Mouse (Mus musculus) retina, embryonic 14.5 days (tissue): ENCODE measurements around the gene Kif27.

Source experiments
- DNase-seq: peaks from one replicate; pipeline ENCODE4 v3.0.0-alpha.2; 2015; ENCODE audit warnings: low spot score

Kif27 gene

GRCm38 (mm10) chr13:58364353-58365175 lies 5.6 kb upstream of the Kif27 start:
- DNase-seq, result no peak

GRCm38 (mm10) chr13:58359304-58359653 lies 357 bp upstream of the Kif27 start:
- DNase-seq, result no peak

GRCm38 (mm10) chr13:58352996-58353395 lies 5.9 kb downstream of the Kif27 start:
- no peak for DNase-seq

- no peak for DNase-seq
These were observed 8.3 kb downstream of the Kif27 start for GRCm38 (mm10) chr13:58350606-58351005.

DNA sequence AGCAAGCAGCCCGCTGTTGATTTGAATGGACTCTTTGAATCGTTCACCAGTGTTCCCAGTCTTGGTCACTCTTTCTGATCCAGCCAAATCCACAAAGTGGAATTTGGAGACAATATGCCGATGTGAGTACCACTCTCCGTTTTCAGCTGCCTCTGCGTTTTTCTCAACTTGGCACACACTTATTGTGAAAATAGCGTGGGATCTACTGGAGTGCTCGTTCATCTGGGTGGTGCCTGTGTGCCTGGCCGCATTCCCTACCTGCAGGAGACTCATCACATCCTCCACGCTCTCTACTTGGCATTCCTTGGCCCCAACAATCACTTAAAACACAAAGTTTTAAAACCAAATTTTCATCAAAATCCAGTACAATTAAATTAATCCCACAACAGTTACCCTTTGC lies 14.4 kb downstream of the Kif27 start:
- DNase-seq, result no peak

DNA sequence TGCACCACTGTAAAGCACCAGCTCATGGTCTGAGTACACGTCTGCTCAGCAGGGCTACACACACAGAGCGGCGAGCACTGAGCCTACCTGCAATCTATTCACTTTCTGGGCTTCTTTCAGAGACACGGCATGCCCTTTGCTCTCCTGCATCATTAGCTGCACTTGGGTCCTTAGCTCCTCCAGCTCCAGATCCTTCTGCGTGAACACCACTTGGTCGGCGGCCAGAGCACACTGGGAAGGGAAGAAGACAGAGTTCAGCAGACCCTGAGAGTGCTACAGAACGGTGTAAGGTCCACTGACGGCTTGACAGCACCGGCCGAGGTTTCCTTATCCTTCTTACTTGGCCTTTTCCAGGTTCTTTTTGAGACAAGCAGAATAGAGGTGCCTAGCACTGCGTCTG lies 21.5 kb downstream of the Kif27 start:
- no peak for DNase-seq

DNA sequence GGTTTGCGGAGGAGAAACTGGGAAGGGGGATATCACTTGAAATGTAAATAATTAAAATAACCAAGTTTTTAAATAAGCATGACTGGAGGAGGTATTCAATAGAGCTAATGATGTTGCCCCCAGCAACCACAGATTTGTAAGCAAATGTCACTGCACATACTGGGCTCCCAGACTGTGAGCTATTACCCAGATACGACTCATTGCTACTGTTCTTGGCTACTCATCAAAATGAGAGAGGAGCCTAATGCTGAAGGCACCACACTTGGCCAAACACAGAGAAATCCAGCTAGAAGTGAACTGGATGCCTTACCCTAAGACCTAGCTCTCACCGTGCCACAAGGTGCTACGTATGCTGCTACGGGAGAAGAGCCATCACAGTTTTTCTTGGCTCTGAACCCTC lies 24.8 kb downstream of the Kif27 start:
- DNase-seq, result no peak

DNA sequence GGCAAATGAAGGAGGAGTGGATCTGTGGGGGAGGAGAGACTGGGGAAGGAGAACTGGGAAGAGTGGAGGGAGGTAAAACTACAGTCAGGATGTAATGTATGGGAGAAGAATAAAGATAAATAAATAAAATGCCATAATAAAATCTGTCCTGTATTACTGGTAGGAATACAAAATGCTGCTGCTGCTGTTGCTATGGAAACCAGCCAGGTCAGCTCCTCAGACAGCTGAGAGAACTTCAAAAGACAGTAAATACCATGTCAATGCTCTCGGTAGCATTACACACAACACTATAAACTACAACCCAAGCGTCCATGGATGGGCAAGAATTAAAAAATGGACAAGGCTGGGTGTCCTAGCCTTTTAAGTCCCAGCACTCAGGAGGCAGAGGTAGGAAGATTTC lies 41.2 kb downstream of the Kif27 start:
- DNase-seq, result no peak

DNA sequence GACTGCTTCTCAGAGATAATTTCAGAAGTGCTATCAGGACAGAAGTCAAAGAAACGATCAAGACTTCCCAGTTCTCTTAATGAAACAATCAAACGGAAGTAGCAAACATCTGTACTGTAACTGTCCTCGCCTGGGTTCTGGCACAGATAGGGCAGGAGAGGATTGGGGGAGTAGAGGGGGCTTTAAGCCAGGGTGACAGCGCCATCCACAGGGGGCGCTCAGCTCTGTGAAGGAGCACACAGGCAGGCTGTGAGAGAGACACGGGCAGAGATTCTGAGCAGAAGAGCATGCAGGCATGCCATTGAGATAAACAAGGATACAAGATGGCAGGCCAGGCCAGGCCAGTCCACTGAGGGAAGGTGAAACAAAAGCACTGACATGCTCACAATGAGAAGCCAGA lies 43.9 kb downstream of the Kif27 start:
- DNase-seq, result no peak

DNA sequence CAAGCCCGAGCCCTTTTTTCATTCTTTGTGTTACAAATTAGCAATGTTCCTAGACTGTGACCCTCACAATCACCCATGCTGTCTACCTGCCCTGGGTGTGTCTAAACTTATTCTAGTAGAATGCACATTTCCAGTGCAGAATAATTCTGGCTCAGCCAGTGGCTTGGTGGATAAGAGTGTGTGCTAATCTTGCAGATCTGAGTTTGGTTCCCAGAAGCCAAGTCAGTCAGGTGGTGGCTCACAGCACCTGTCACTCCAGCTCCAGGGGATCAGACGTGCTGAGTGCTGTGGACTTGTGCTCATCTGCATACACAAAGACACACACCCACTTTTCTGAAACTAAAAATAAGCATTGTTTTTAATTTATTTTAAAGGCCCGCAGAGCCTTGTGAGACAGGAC lies 45.2 kb downstream of the Kif27 start:
- no peak for DNase-seq

GRCm38 (mm10) chr13:58311351-58311750 lies 47.6 kb downstream of the Kif27 start:
- no peak for DNase-seq

- no peak for DNase-seq
These were observed 49.4 kb downstream of the Kif27 start for GRCm38 (mm10) chr13:58309499-58309898.

DNA sequence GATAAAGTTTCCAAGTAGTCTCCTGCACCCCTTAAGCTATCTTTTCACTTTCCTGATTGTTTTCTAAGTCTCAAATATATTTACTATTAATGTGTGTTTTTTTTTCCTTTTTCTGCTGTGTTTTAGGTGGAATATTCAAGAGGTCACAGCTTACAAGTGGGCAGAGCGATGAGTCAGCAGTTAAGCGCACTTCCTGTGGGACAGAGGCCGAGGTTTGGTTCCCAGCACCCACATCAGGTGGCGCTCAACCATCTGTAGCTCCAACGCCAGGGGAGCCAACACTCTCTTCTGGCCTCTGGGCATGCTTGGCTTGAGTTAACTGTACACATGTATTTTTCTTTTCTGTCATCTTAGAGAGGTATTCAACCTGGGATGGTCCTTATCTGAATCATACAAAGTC lies 51.5 kb downstream of the Kif27 start:
- DNase-seq, result no peak

DNA sequence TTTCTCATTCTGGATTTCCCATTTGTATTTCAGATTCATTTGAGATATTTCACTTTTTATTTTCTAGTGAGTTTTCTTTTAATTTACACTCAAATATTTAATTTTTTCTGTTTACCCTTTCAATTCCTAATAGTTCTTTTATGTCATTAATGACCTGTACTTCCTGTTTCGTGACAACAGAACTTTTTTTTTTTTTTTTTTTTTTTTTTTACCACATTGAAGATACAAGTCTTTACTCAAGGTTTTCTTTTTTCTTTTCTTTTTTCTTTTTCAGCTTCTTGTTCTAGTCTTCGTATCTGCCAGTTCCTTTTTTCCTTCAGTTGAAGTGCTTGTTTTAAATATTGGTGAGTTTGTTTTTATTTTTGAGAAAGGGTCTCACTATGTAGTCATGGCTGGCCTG lies 53.7 kb downstream of the Kif27 start:
- no peak for DNase-seq

GRCm38 (mm10) chr13:58302421-58303145 lies 56.3 kb downstream of the Kif27 start:
- no peak for DNase-seq

GRCm38 (mm10) chr13:58301961-58302360 lies 57.0 kb downstream of the Kif27 start:
- DNase-seq, result no peak

GRCm38 (mm10) chr13:58298756-58299155 lies 60.2 kb downstream of the Kif27 start:
- DNase-seq, result no peak

- no peak for DNase-seq
These were observed 63.3 kb downstream of the Kif27 start for GRCm38 (mm10) chr13:58295582-58295981.

DNA sequence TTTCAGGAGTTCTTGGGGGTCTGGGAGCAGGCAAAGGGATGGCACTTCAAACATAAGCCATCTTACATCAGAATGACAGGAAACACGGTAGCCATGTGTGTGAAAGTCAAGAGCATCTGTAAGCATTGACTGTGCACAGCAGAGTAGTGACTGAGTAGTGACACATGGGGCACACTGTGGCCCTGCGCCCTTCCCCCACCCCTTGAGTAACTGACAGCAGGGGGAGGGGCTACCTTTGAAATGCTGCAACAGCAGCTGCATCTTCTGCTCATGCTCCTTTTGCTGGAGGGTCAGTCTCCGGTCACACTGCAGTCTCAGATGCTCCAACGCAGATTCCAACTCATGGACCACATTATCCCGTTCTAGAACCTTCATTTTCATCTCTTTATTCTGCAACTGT lies 66.1 kb downstream of the Kif27 start:
- DNase-seq, result peak; percentile 77

DNA sequence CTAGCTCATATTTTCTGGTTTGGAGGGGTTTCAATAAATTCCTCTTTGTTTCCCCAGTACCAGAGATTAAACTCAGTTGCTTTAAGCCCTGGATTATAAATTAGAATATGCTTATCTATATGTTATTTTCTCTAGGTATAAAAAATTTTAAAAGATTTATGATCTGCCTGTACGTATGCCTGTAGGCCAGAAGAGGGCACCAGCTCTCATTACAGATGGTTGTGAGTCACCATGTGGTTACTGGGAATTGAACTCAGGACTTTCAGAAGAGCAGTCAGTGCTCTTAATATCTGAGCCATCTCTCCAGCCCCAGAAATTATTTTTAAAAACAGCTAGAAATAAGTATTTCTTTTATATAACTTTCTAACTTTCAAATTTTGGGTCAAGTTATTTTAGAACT lies 69.6 kb downstream of the Kif27 start:
- DNase-seq, result no peak

- DNase-seq, result peak; percentile 92
These were observed 71.1 kb downstream of the Kif27 start for GRCm38 (mm10) chr13:58287822-58288221.

- no peak for DNase-seq
These were observed 75.5 kb downstream of the Kif27 start for GRCm38 (mm10) chr13:58283466-58283865.

GRCm38 (mm10) chr13:58281936-58282335 lies 77.0 kb downstream of the Kif27 start:
- DNase-seq, result no peak

GRCm38 (mm10) chr13:58280528-58280927 lies 78.4 kb downstream of the Kif27 start:
- DNase-seq, result no peak
